Mouse (Mus musculus): ENCODE data around the gene Rnaseh2c.

Rnaseh2c gene

GRCm38 (mm10) chr19:5629907-5630306, 28.2 kb downstream of the Rnaseh2c start:
- intact Hi-C loops (cut with DNase I) = no loop called here

- intact Hi-C loops (cut with DNase I) = no loop called here
These were observed 30.4 kb downstream of the Rnaseh2c start for GRCm38 (mm10) chr19:5632120-5632519.

GRCm38 (mm10) chr19:5636036-5636570, 34.4 kb downstream of the Rnaseh2c start:
- intact Hi-C loops (cut with DNase I) = no loop called here

DNA sequence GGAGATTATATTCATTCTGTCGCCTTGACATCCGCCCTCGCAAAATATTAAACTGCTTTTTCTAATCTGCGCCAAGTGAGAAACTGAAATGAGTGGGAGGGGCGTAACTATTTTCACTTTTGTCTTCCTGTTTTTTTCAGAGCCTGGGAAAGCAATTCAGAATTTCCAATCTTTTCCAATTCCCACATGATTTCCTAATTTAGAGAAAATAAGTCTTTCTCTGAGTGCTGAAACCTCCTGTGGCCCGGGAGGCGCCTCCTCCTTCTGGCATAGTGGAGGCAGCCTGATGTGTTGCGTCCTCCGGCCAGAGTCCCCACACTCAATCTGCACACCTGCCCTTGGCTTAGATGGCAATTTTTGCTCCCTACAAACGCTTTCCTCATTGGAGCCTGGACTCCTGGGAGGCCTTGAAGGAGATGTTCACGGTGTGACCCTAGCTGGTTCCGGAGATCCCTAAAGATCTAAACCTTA, 34.9 kb downstream of the Rnaseh2c start:
- intact Hi-C loops (cut with DNase I) = no loop called here

DNA sequence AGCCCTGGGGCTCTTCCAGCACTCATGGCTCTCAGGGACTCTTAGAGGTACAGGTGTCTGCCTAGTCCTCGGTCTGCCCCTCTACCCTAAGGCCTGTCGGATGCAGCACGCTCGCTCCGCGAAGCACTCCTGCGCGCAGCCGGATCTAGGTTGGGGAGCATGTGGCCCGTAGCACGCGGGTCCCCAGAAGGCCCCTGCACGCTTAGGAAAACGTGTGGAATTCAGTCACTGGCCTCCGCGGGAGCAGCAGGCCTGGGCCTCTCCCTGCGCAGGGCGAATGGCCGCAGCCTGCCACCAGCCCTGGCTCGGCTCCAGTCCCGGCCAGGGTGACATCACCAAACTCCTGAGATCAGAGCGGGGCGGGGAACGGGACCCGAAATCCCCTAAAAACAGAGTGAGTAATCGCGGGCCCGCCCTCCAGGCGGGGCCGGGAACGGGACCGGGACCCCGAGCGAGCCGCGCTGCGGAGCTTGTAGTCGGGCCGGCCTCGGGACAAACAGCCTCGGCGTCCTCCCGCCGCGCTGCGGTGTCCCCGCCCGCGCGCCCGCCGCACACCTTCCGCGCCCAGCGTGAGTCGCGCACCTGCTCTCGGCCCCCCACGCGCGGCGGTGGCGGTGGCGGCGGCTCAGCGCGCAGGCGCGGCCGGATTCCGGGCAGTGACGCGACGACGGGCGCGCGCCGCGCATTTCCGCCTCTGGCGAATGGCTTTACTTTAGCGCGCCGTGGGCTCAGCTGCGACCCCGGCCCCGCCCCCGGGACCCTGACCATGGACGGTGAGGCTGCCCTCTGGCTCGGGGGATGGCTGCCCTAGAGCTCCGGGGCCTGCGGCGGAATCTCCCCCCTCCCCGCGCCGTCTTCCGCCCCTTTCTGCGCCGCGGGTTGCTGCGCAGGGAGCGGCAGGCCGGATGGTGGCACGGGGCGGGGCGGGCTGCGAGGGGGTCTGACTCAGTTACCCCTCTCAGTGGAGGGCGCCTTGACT, 35.7 kb downstream of the Rnaseh2c start, which contains the start of gene Rela:
Gene Rela (plus strand): TSS at position 415 of the 979 bp plus-strand sequence.
- intact Hi-C loops (cut with DNase I) = no loop called here

DNA sequence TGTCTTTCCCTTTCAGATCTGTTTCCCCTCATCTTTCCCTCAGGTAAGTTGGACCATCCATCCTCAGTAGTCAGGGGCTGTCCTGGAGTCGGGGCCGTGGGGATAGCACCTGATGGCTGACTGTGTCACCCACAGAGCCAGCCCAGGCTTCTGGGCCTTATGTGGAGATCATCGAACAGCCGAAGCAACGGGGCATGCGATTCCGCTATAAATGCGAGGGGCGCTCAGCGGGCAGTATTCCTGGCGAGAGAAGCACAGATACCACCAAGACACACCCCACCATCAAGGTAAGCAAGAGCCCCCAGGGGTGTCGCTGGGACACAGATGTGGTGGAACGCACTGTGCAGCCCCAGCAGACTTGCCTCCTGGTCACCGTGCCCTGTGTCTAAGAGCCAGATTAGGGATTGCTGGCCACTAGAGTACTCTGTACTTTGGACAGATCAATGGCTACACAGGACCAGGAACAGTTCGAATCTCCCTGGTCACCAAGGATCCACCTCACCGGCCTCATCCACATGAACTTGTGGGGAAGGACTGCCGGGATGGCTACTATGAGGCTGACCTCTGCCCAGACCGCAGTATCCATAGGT, 36.8 kb downstream of the Rnaseh2c start:
- intact Hi-C loops (cut with DNase I) = no loop called here

GRCm38 (mm10) chr19:5640339-5640738, 38.7 kb downstream of the Rnaseh2c start:
- intact Hi-C loops (cut with DNase I) = no loop called here

GRCm38 (mm10) chr19:5641021-5641420, 39.3 kb downstream of the Rnaseh2c start:
- intact Hi-C loops (cut with DNase I) = no loop called here

- intact Hi-C loops (cut with DNase I) = no loop called here
These were observed 40.0 kb downstream of the Rnaseh2c start for GRCm38 (mm10) chr19:5641641-5642040.

DNA sequence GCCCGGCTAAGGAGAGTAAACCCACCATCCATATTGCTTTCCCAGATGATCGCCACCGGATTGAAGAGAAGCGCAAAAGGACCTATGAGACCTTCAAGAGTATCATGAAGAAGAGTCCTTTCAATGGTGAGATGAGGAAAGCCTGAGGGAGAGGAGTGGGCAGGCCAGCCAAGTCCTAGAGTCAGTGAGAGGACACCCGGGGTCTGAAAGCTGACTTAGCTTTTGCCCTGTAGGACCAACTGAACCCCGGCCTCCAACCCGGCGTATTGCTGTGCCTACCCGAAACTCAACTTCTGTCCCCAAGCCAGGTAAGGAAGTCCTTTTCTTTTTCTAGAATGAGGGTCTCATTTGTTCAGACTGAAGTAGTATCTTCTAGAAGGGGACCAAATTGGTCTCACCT, 43.6 kb downstream of the Rnaseh2c start:
- intact Hi-C loops (cut with DNase I) = loop anchor here (5.0 kb wide), 1 partner anchor 132 kb away; no protein-coding TSS in a partner anchor

DNA sequence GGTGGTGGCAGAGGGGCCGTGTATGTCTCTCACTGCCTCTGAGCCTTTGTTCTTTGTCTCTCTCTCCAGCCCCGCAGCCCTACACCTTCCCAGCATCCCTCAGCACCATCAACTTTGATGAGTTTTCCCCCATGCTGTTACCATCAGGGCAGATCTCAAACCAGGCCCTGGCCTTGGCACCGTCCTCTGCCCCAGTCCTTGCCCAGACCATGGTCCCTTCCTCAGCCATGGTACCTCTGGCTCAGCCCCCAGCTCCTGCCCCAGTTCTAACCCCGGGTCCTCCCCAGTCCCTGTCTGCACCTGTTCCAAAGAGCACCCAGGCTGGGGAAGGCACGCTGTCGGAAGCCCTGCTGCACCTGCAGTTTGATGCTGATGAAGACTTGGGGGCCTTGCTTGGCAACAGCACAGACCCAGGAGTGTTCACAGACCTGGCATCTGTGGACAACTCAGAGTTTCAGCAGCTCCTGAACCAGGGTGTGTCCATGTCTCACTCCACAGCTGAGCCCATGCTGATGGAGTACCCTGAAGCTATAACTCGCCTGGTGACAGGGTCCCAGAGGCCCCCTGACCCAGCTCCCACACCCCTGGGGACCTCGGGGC, 45.2 kb downstream of the Rnaseh2c start:
- intact Hi-C loops (cut with DNase I) = loop anchor here (5.0 kb wide), 1 partner anchor 130 kb away; no protein-coding TSS in a partner anchor

DNA sequence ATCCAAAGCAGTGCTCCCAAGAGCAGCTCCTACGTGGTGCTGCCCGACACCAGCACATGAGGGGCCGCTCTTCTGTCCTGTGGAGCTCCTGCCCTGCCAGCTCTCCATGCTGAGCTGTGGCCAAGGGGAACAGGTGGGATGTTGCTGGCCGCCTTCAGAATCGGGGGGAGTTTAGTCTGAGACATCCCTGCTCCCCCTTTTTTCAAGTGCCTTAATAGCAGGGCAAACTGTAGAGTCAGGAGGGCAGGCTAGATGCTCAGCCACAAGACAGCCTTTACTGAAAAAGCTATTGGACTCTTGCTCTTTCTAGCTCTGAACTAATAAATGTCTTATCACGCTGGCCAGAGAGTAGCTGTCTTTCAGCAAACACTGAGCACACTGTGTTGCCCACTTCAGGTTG, 46.1 kb downstream of the Rnaseh2c start:
- intact Hi-C loops (cut with DNase I) = loop anchor here (5.0 kb wide), 1 partner anchor 130 kb away; no protein-coding TSS in a partner anchor

DNA sequence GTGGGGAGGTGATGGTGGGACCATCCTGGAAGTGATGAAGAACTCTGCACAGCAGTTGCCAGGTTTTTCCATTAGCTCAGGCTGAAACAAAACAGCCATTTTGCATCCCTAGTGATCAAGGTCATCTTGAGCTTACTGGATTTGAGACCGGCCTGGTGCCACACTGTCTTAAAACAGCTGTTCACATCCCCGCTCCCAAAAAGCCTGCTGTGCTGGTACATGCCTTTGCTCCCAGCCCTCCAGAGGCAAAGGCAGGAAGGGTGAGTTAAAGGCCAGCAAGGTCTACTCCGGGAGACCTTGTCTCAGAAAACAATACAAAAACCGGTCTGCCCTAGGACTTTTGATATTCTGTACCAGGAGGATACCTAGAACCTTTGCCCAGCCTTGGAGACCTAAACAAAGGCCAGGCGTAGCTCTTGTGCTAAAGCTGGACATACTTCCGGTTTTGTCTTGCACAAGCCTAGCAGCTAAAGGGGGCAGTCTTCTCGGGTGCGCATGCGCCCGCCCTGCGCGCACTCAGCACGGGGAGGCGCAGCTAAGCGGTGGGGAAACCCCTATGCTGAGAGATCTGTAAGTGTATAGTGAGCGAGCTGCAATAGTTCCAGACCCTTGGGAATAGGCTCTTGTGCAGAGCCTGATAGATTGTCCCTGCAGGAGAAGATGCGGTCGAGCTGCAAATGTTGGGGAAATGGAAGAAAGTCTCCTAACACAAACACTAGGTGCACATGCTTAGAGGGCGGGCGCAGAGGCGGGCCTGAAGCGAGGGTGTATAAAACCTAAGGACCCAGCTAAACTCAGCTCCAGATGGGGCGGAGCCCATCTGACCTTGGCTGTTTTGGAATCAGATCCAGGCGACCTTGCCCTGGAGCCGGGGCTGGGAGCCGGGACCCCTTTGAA, 47.0 kb downstream of the Rnaseh2c start:
- intact Hi-C loops (cut with DNase I) = loop anchor here (5.0 kb wide), 1 partner anchor 129 kb away; no protein-coding TSS in a partner anchor

GRCm38 (mm10) chr19:5649298-5649741, 47.6 kb downstream of the Rnaseh2c start:
- intact Hi-C loops (cut with DNase I) = loop anchor here (5.0 kb wide), 1 partner anchor 128 kb away; no protein-coding TSS in a partner anchor

GRCm38 (mm10) chr19:5651502-5652274, 50.0 kb downstream of the Rnaseh2c start:
- intact Hi-C loops (cut with DNase I) = no loop called here

DNA sequence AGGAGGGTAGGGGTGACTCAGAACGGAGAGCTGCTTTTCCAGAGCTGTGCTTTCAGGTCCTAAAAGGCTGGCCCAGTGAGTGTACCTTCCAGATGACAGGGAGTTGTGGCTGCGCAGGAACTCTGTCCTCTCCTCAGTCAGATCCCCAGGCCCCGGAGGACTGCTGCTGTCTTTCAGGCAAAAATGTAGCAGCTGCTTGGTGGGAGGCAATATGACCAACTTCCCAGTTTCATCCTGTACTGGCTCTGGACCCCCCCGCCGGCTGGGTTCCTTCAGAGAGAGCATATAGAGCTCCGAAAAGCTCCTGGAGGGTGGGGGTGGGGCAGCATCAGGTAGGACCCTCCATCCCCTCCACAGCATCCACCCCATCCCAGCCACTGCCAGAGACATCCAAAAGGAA, 50.9 kb downstream of the Rnaseh2c start:
- intact Hi-C loops (cut with DNase I) = no loop called here

- intact Hi-C loops (cut with DNase I) = no loop called here
These were observed 52.5 kb downstream of the Rnaseh2c start for GRCm38 (mm10) chr19:5653969-5654719.

DNA sequence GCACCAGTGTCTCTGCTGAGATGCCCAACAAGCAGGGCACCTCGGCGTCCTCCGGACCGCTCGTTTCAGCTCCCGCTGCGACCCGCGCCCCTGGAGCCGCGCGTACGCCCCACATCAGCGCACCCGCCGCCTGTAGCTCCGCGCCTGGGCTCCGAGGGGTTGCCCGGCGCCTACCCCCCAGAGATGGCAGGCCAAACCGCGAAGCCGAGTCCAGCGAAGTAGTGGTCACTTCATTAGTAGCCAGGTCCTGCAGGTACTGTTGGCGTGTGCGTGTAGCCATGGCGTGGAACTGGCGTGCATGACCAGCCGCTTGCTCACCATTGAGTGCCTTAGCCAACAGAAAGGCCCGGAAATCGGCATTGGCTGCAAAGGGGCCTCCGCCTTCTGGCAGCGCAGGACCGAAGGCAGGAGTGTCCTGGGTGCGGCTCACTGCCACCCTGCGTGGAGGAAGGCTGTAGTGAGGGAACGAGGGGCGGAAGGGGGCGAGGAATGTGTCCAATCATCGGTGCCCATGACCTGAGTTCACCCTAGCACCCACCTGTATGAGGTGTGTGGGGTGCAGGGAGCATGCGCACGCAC, 53.1 kb downstream of the Rnaseh2c start:
- intact Hi-C loops (cut with DNase I) = no loop called here
